Mouse (Mus musculus) MEL (cell line): ENCODE measurements around the gene Zp1. TPM values are rescaled to one million over a fixed set of nuclear protein-coding genes. Genes with fewer than 3 reads are reported as not detected.

Source experiments
- polyA plus RNA-seq, 2 experiments: library from polyadenylated mRNA; stranded (reverse) in 1 of 2; unstranded in 1 of 2; fragments of >175 nt in 1 of 2; fragments of >200 nt in 1 of 2; gene quantifications; 2 replicates each; pipeline versions ENCODE4 v1.2.1 to v1.2.4; 2012; ENCODE audit warnings: low replicate concordance in 2 of 2, low read depth in 1 of 2; ENCODE audit not compliant: insufficient read length in 2 of 2, insufficient read depth in 1 of 2, missing spikeins in 1 of 2
- total RNA-seq: library from RNA; depleted of rRNA; stranded (reverse); fragments of 300-350 nt; gene quantifications from 2 replicates; pipeline ENCODE4 v1.2.3, GENCODE M21; 2012; rRNA removed

Gene Zp1
- total and polyA plus RNA-seq, 3 experiments: not detected

Other genes with a start within 250 kb of the Zp1 start
- not detected in 2 replicates for gene Pga5, start 242.6 kb downstream of the Zp1 start, total RNA-seq
- not detected for gene Pga5, start 242.6 kb downstream of the Zp1 start, polyA plus RNA-seq
- 6.5 and 8.1 TPM in 2 replicates for gene Vps37c, start 231.9 kb downstream of the Zp1 start, total RNA-seq
- 10 to 100 TPM in 1 of 2 experiments, not detected in 1; 11.9 TPM for gene Vps37c, start 231.9 kb downstream of the Zp1 start, polyA plus RNA-seq
- gene Cd5, start 181.6 kb downstream of the Zp1 start, total RNA-seq: not detected in 2 replicates
- not detected for gene Cd5, start 181.6 kb downstream of the Zp1 start, polyA plus RNA-seq
- gene Cd6, start 90.6 kb downstream of the Zp1 start, total RNA-seq: not detected in 2 replicates
- not detected for gene Cd6, start 90.6 kb downstream of the Zp1 start, polyA plus RNA-seq
- not detected in 2 replicates for gene Slc15a3, start 80.9 kb downstream of the Zp1 start, total RNA-seq
- not detected for gene Slc15a3, start 80.9 kb downstream of the Zp1 start, polyA plus RNA-seq
- gene Tmem132a, start 50.7 kb downstream of the Zp1 start, total RNA-seq: not detected in 2 replicates
- gene Tmem132a, start 50.7 kb downstream of the Zp1 start, polyA plus RNA-seq: not detected
- gene Tmem109, start 38.6 kb downstream of the Zp1 start, total RNA-seq: 20.6 and 30.4 TPM in 2 replicates
- 10 to 100 TPM in 1 of 2 experiments, not detected in 1; 42.4 TPM for gene Tmem109, start 38.6 kb downstream of the Zp1 start, polyA plus RNA-seq
- 154 and 158 TPM in 2 replicates for gene Prpf19, start 25.4 kb downstream of the Zp1 start, total RNA-seq
- 100 to 1,000 TPM; 128 to 363 TPM for gene Prpf19, start 25.4 kb downstream of the Zp1 start, polyA plus RNA-seq
- gene Ptgdr2, start 16.5 kb upstream of the Zp1 start, total RNA-seq: 0.33 and 0.46 TPM in 2 replicates
- under 1 TPM in 1 of 2 experiments, not detected in 1; 0.31 TPM for gene Ptgdr2, start 16.5 kb upstream of the Zp1 start, polyA plus RNA-seq
- gene Ccdc86, start 28.6 kb upstream of the Zp1 start, total RNA-seq: 20.2 and 29.5 TPM in 2 replicates
- gene Ccdc86, start 28.6 kb upstream of the Zp1 start, polyA plus RNA-seq: 10 to 100 TPM in 1 of 2 experiments, not detected in 1; 50.9 TPM
- gene Ms4a10, start 54.0 kb upstream of the Zp1 start, total RNA-seq: not detected in 2 replicates
- not detected for gene Ms4a10, start 54.0 kb upstream of the Zp1 start, polyA plus RNA-seq
- not detected in 2 replicates for gene Ms4a15, start 72.6 kb upstream of the Zp1 start, total RNA-seq
- not detected for gene Ms4a15, start 72.6 kb upstream of the Zp1 start, polyA plus RNA-seq
- gene Ms4a18, start 97.4 kb upstream of the Zp1 start, total RNA-seq: not detected in 2 replicates
- not detected for gene Ms4a18, start 97.4 kb upstream of the Zp1 start, polyA plus RNA-seq
- gene Ms4a8a, start 160.5 kb upstream of the Zp1 start, total RNA-seq: not detected in 2 replicates
- gene Ms4a8a, start 160.5 kb upstream of the Zp1 start, polyA plus RNA-seq: not detected
- gene 1700017D01Rik, start 210.2 kb upstream of the Zp1 start, total RNA-seq: not detected in 2 replicates
- not detected for gene 1700017D01Rik, start 210.2 kb upstream of the Zp1 start, polyA plus RNA-seq
- gene 1700025F22Rik, start 244.7 kb upstream of the Zp1 start, total RNA-seq: not detected in 2 replicates
- gene 1700025F22Rik, start 244.7 kb upstream of the Zp1 start, polyA plus RNA-seq: not detected